Mouse (Mus musculus) cerebellum, adult 2 months (tissue): ENCODE results near the gene Gm4131.

Experiments used
- CTCF ChIP-seq: fragments of 200-500 bp; IDR thresholded peaks from 2 replicates; pipeline ENCODE4 v1.5.1; 2011; ENCODE audit warnings: low read depth, mild to moderate bottlenecking, control low read depth, low read length, moderate library complexity, borderline replicate concordance; ENCODE audit not compliant: insufficient read depth
- POLR2A ChIP-seq: fragments of 200-500 bp; IDR thresholded peaks from 2 replicates; pipeline ENCODE4 v1.6.1; 2011; ENCODE audit warnings: low read length, control low read depth, borderline replicate concordance; ENCODE audit not compliant: insufficient read depth

- no peak for TF ChIP-seq CTCF
- no peak for TF ChIP-seq POLR2A
These were observed 3.0 kb downstream of the Gm4131 start for GRCm38 (mm10) chr14:62563679-62564078.
